Mouse (Mus musculus) retina, embryonic 14.5 days (tissue): ENCODE measurements around the gene Sec22b.

Experiments
- DNase-seq: peaks from one replicate; pipeline ENCODE4 v3.0.0-alpha.2; 2015; ENCODE audit warnings: low spot score

The Sec22b gene

DNA sequence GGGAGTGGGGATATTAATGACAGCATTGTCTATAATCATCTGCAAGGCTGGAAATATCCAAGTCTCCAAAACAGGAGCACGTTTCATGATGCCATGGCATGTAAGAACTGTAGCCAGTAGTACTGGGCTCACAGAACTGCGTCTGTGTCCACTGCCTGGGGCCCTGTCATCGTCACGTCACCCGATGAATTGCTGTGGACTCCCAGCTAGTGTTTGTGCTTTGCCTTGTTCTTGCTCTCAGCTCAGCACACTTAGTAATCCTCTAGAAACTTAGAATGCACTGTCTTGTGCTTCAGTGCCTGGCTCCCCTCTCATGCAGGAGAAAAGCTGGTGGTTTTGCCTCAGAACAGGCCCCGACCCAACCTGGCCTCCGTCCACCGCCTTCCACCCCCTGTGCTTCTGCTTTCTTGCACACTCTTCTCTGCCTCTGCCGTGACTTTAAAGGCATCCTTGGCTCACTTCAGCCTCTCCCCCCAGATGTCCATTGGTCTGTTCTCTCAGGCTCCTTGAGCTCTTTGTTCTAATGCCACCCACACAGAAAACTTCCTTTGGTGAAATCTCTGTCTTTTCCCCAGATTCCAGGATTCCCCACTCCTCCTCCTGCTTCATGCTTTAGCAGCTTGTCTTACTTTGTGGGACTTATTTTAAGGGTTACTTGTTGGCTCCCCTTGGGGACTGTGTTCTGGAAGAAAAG, 39.7 kb downstream of the Sec22b start:
- no peak for DNase-seq

DNA sequence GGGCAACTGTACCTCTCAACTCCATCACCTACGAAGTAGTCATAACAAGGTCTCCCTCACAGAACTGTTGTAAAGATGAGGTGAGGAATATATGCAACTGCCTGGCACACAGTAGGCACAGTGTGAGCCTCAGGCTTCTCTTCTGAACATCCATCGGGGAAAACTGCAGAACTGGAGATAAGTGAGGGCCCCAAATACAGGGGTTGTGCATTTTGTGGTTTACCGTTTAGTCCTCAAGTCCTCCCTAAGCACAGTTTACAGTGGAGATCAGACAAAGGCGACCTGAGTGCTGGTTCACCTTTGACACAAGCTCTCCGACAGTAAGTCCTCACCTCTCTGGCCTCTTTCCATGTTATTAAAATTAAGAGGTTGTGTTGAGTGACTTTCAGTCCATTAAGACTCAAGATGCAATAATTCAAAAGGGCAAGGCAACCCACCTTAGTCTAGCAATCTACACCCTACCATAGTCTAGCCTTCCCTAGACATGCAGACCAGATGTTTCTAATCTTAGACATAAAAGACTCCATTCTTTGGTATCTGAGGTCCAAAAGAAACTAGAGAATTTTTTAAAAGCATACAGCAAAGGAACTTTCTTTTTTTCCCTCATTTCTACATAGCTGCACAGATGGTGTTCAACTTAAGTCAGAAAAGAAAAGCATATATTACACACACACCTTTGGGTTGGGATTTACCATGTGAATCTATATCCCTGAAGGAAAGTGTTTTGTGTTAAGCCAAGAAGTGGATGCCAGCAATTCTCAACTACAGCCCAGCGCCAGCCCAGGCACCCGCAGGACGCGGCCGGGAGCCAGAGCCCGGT, 40.7 kb downstream of the Sec22b start:
- DNase-seq, result no peak

DNA sequence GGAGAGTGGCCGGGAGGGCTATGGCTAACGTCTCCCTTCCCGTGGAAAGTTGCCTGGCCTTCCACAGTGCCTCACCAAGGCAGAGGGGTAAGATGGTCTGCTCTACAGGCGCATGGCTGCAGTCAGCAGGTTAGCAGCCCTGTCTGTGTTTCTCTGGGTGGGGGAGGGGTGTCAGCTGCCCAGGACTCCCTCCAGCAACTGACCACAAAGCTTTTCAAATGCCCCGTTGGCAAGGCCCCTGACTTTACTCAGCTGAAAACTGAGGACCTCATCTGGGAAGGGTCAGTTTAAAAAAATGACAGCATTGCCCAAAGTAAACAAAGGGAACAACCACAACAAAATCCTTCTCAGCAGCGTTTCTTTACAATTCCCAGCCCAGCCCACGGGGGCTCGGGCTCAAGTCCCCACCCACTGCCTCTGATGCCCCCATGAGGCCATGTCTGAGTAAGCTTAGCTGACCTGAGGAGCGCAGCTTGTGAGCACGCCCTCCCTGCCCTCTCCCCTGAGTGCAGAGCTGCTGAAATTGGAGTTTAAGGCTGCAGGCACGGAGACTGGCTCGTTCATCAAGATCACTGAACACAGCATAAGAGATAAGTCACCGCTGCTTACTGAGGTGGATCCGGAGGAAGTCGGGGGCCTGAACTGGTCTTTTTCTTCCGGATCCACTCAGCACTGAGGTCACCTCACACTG, 41.4 kb downstream of the Sec22b start:
- peak; percentile 75 for DNase-seq

DNA sequence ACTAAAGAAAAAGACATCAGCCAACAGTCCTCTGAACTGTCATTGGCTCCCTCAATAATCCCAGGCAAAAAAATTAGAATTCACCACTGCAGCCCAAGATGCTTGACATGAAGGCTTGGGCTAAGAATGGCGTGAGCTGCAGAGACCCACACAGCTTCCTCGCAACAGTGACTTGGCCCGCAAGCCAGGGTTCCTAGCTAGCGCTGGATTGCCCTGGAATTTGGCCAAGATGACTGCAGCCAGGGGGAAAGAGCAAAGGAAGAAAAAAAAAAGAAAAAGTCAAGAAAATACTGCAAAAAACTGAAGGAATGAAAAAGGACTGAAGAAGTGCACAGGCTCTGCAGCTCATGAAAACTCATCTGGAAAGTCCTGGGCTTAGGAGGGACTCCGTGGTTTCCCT, 43.5 kb downstream of the Sec22b start:
- DNase-seq, result no peak

DNA sequence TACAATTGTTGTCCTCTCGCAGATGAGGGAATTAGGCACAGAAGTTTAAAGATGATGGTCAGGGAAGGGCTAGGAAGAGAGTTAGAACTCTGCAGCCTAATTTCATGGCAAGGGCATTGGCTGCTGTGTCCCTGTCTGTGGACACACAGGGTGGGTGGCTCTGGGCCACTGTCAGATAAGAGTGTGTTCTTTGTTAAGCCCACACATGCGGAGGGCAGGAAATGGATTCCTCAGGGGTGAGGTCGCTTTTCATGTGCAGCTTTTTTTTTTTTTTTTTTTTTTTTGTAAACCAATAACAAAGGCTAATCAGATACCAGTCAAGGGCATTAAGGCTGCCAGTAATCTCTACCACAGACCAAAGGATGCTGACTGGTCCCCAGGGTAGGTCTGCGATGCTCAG, 45.4 kb downstream of the Sec22b start:
- DNase-seq, result no peak

DNA sequence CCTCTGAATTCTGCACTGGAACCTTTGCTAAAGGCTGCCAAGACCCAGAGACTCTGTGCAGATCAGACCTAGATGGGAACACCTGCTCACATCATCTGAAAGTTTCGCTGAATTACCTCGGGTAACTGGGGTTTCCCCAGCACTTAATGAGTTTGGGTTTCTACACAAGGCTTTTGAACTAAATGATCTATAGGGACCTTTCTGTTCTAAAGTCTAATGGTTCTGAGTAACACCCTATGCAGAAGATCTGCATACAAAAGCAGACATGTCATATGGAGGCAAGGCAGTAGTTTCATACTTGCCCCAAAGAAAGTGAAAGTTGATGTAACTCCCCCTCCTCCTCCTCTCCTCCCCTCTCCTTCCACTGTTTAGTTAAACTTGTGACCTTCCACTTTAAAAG, 47.5 kb downstream of the Sec22b start:
- no peak for DNase-seq

DNA sequence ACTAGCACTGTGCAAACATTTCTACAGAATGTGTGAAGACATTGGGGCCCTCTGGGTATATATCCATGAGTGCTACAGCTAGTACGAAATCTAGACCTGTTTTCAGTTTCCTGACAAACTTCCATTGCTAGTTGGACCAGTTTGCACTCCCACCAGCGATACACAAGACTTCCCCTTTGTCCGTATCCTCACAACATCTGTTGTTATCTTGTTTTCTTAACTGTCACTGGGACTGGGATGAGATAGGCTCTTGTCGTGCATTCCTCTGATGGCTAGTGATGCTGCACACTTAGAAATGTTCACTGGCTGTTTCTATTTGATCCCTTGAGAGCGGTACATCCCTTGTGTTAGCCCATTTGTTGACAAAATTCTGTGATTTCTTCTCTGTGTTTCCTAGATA, 49.0 kb downstream of the Sec22b start:
- DNase-seq, result no peak

DNA sequence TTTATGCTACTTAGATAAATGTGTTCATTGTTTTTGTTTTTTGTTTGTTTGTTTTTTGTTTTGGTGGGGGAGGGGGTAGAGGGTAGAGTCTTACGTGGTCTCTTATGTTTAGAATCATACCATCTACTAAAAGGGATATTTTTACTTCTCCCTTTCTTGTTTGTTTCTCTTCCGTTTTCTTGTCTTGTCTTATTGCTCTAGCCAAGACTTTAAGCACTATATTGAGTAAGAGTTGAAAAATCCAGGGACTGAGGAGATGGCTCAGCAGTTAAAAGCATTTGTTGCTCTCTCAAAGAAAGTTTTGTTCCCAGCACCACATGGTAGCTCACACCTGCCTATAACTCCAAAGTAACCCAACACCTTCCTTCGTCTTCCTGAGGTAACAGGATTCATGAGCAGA, 50.1 kb downstream of the Sec22b start:
- DNase-seq, result no peak

DNA sequence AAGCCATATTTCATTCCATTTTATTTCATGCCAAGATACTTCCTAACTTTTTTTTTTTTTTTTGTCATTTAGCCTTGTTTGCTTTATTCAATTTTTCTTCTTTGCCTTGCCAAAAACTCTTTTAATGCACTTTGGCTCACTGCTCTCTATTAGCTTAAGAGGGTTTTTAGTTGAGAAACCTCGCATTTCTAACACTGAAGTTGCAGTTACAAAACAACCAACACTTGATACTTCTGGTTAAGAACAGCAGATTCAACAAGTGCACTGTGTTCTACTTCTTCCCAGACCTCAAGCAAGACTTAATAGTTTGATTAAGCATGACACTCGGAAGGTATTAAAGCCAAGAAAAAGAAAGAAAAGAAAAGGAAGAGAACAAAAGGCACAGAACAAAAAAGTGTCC, 52.2 kb downstream of the Sec22b start:
- no peak for DNase-seq

DNA sequence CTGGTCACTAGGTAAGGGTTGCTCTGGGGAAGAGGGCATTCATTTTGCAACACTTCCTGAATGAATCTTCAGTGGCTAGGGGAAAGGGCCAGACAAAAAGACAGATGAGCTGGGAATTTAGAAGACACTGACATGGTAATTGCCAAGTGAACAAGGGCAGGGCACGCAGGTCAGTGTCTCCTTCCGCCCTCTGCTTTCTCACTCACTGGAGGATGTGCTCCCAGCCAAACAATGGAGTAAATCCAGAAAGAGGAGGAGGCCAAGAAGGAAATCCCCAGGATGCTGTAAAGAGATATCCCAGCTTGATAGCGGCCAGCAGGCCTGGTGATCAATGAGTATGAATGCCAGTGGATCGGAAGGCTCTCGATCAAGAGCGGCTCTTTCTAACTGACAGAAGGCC, 55.3 kb downstream of the Sec22b start:
- no peak for DNase-seq

DNA sequence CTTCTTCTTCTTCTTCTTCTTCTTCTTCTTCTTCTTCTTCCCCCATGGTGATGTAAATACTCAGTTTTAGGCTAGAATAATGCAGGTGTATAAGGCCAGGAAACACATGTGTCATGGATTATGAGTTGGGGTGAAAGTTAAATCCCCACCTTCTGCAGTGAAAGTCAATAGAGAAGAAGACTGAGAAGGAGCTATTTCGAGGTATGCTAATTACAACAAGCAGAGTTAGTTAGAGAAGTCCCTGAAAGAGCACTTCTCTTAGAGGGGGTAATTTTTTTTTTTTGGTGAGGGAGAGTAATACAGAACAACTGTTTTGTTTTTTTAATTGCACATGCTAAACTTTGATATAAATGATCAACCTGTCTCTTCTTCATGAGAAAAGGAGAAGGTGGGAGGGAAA, 55.9 kb downstream of the Sec22b start:
- DNase-seq, result no peak

DNA sequence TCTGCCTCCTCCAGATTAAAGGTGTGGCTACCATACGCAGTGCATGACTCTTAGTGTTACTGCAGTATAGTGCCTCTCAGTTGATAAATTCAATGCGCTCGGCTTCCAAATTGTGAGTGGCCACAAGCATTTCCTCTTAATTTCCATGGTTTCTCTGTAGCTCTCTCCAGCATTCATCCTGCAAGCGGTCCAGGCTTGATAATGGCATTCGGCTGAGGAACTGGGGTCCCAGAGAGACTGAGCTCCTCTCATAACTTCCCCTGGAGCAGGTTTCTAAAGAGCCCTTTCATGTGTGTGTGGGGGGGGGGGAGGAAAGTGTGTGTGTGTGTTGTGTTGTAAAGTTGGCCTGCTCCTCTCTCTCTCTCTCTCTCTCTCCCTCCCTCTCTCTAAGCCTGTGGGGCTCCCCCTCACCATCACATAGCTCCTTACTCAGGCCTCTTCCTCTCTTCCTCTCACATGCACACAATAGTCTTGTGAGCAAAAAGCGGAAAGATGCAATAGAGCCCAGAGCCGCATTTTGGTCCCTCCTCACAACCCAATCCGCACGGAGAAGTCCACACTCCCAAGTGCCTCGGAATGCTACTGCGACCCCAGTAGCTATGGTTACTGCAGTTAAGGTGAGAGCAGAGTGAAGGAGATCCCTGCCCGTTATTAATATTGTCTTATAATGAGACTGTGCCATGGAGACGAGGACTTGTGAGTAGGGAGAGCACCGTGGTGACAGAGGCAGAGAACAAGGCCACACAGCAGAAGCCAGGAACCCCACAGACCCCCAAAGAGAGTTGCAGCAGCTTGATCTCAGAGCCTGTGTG, 60.0 kb downstream of the Sec22b start:
- DNase-seq, result no peak

DNA sequence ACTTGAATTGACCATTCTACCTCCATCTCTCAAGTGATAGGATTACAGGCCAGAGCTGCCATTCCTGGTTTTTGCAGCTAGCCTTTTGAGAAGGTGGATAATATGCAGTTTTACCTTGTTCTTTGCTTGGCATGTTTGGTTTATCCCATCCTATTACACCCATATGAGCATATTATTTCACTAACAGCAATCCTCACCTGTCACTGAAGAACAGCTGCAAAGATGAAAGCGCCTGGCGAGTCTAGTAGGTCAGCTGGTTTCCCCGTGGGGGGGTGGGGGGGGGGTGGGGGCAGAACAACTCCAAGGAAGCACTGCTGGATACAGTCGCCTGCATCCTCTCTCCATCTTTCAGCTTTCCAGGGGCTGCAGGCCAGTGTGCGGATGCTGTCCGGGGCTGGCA, 61.0 kb downstream of the Sec22b start:
- DNase-seq, result no peak

DNA sequence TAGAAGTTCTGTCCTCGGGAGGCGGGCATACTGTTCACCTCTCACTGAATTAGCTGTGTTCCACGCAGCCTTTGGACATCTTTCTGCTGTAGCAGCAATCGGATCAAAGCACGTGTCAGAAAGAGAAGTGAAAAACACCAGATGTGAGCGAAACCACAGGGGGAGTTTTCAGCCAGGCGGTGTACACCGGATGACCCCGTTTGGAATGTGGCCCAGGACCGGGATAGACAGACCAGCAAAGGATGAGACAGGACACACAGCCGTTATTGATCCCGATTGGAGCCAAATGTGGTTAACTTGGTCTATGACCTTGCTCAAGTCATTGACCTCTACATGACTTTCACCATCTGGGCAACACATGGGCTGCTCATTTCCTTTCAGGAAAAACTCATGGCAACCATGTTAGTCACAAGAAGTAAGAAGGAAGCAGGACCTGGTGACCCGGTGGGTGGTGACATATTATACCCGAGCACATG, 63.9 kb downstream of the Sec22b start:
- no peak for DNase-seq

DNA sequence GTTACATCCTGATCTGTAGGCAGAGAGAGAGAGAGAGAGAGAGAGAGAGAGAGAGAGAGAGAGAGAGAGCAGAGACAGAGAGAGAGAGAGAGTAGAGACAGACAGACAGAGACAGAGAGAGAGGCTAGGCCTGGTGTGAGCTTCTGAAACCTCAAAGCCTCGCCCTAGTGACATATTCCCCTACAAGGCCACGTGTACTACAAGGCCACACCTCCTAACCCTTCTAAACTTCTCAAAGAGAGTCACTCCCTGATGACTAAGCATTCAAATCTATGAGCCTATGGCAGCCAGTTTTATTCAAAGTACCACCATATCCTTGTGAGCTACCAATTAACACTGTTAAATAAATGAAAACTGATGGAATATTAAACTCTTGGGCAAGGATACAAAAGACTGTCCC, 66.6 kb downstream of the Sec22b start:
- DNase-seq, result no peak

DNA sequence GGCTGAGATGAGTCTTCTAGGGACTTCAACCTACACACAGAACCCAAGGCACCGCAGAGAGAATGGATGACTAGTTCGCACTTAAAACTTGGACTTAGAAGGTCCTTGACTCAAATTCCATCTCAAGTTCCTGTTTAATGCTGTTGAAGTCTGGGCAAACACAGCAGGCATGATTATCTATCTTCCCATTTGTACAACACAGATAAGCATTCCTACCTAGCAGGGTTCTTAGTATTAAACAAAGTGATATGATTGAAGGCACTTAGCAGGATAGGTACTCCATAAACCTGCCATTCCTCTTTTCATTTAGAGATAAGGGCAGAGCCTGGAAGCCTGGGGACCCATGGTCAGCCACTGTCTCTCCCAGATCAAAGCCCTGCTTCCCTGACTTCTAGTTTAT, 67.2 kb downstream of the Sec22b start:
- DNase-seq, result no peak

DNA sequence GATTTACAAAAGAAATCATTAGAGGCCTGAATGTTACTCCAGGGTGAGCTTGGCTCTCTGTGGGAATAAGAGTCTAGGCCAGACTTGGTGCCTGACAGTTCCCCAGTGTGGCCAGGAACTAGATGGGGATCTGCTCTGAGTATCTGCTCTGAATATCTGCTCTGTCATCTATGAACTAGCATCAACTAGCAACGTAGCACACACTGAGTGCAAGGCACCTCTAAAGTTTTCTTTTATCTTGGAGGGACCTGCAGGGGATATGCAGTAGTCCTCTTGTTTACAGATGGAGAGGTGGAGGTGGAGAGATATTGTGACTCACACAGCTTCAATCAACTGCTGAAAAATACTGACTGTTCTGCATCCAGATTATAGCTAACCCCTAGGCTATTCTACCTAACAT, 68.0 kb downstream of the Sec22b start:
- no peak for DNase-seq

DNA sequence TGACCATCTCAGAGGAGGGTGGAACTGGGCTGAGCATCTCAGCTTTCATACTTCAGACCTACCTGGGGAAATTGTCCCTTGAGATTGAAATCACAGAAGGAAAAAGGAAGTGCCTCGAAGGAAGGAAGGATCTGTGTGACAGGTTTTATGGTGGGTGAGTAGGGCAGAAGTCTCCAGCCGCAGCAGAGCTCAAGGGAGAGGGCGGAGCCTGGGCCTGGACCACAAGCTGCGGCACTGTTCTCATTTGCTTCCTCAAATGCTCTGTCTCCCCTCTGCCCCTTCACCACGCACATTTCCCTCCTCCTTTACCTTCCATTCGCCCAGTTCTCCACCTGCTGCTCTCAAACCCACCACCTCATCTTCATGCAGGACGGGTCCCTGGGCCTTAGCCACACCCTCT, 70.1 kb downstream of the Sec22b start:
- DNase-seq, result no peak

DNA sequence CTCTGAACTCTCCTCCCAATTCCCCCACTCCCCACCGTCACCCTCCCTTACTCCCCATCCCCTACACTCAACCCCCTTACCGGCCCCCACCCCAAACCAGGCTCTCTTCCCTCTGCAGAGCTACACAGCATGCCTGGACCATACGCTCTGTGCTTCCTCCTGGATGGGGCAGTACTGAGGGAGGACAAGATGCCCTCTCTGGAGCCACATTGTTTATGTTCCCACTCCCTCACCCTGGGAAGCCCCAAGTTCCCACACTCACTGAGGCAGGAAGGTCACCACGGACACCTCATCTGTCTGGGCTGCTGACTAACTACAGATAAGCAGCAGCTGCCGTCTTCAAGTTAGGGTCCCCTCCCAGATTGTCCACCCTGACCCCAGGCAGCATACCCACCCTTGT, 71.2 kb downstream of the Sec22b start:
- DNase-seq, result no peak

DNA sequence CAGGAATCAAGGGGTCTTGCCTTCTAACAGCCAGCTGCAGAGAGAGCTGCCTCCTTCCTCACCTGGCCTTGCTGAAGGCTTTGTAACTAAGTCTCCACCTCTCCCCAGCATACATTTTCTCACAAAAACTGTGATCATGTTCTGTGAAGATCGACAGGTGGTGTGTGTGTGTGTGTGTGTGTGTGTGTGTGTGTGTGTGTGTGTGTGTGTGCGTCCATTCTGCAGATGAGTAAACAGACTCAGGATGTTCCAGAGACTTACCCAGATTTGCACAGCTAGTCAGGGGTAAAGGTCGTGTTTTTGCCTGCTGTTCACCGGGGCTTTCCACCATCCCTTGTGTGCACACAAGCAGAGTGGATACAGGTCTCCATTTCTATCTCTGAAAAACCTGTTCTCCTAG, 71.7 kb downstream of the Sec22b start:
- no peak for DNase-seq
